Mouse (Mus musculus): ENCODE measurements around the gene Anxa2.

The Anxa2 gene

GRCm38 (mm10) chr9:69457747-69458625 lies 4.6 kb downstream of the Anxa2 start:
- DNase-seq (ENCODE audit: low read depth in 2 of 2, low spot score in 2 of 2) = no peak

GRCm38 (mm10) chr9:69458982-69459381 lies 5.6 kb downstream of the Anxa2 start:
- DNase-seq (ENCODE audit: low read depth in 2 of 2, low spot score in 2 of 2) = no peak

- DNase-seq (ENCODE audit: low read depth in 2 of 2, low spot score in 2 of 2) = no peak
These were observed 6.5 kb downstream of the Anxa2 start for GRCm38 (mm10) chr9:69459876-69460275.

GRCm38 (mm10) chr9:69463046-69463445 lies 9.6 kb downstream of the Anxa2 start:
- DNase-seq (ENCODE audit: low read depth in 2 of 2, low spot score in 2 of 2) = no peak

- DNase-seq (ENCODE audit: low read depth in 2 of 2, low spot score in 2 of 2) = no peak
These were observed 10.8 kb downstream of the Anxa2 start for GRCm38 (mm10) chr9:69464109-69464756.

GRCm38 (mm10) chr9:69466098-69466497 lies 12.7 kb downstream of the Anxa2 start:
- DNase-seq (ENCODE audit: low read depth in 2 of 2, low spot score in 2 of 2) = no peak

GRCm38 (mm10) chr9:69467310-69467939 lies 14.0 kb downstream of the Anxa2 start:
- no peak for DNase-seq (ENCODE audit: low read depth in 2 of 2, low spot score in 2 of 2)

GRCm38 (mm10) chr9:69468991-69469390 lies 15.6 kb downstream of the Anxa2 start:
- DNase-seq (ENCODE audit: low read depth in 2 of 2, low spot score in 2 of 2) = no peak

- DNase-seq (ENCODE audit: low read depth in 2 of 2, low spot score in 2 of 2) = no peak
These were observed 16.9 kb downstream of the Anxa2 start for GRCm38 (mm10) chr9:69470362-69470761.

GRCm38 (mm10) chr9:69470921-69471320 lies 17.5 kb downstream of the Anxa2 start:
- no peak for DNase-seq (ENCODE audit: low read depth in 2 of 2, low spot score in 2 of 2)

- no peak for DNase-seq (ENCODE audit: low read depth in 2 of 2, low spot score in 2 of 2)
These were observed 19.3 kb downstream of the Anxa2 start for GRCm38 (mm10) chr9:69472724-69473123.

- DNase-seq (ENCODE audit: low read depth in 2 of 2, low spot score in 2 of 2) = no peak
These were observed 22.5 kb downstream of the Anxa2 start for GRCm38 (mm10) chr9:69475873-69476272.

- DNase-seq (ENCODE audit: low read depth in 2 of 2, low spot score in 2 of 2) = no peak
These were observed 23.9 kb downstream of the Anxa2 start for GRCm38 (mm10) chr9:69477195-69477823.

GRCm38 (mm10) chr9:69477824-69478222 lies 24.4 kb downstream of the Anxa2 start:
- no peak for DNase-seq (ENCODE audit: low read depth in 2 of 2, low spot score in 2 of 2)

GRCm38 (mm10) chr9:69480344-69480743 lies 26.9 kb downstream of the Anxa2 start:
- peak; percentile 64 to 73 for DNase-seq (ENCODE audit: low read depth in 2 of 2, low spot score in 2 of 2)

- no peak for DNase-seq (ENCODE audit: low read depth in 2 of 2, low spot score in 2 of 2)
These were observed 30.4 kb downstream of the Anxa2 start for GRCm38 (mm10) chr9:69483811-69484210.

- DNase-seq (ENCODE audit: low read depth in 2 of 2, low spot score in 2 of 2) = no peak
These were observed 32.7 kb downstream of the Anxa2 start for GRCm38 (mm10) chr9:69486140-69486539.

- DNase-seq (ENCODE audit: low read depth in 2 of 2, low spot score in 2 of 2) = no peak
These were observed 35.1 kb downstream of the Anxa2 start for GRCm38 (mm10) chr9:69488510-69488909.

- no peak for DNase-seq (ENCODE audit: low read depth in 2 of 2, low spot score in 2 of 2)
These were observed 35.6 kb downstream of the Anxa2 start for GRCm38 (mm10) chr9:69488972-69489371.

- no peak for DNase-seq (ENCODE audit: low read depth in 2 of 2, low spot score in 2 of 2)
These were observed 39.4 kb downstream of the Anxa2 start for GRCm38 (mm10) chr9:69492809-69493208.

GRCm38 (mm10) chr9:69502504-69502903 lies 49.1 kb downstream of the Anxa2 start:
- DNase-seq (ENCODE audit: low read depth in 2 of 2, low spot score in 2 of 2) = peak; percentile 40 to 55
